Mouse (Mus musculus): ENCODE data around the gene Echdc3. TPM values are rescaled to one million over a fixed set of nuclear protein-coding genes. Genes with fewer than 3 reads are reported as not detected.

Gene Echdc3
- under 1 TPM; 0.34 to 0.49 TPM for polyA plus RNA-seq (2017; shearing (Covaris generic))

GRCm38 (mm10) chr2:6212724-6213511 lies at the start of gene Echdc3:
Gene Echdc3 (minus strand): TSS chr2:6213033.

Other genes with a start within 250 kb of the Echdc3 start
- gene Proser2, start 82.8 kb downstream of the Echdc3 start, polyA plus RNA-seq (2017; shearing (Covaris generic)): 1 to 10 TPM in 1 of 2 experiments, under 1 TPM in 1; 0.48 to 2.3 TPM
- gene Usp6nl, start 109.6 kb upstream of the Echdc3 start, polyA plus RNA-seq (2017; shearing (Covaris generic)): 10 to 100 TPM; 21.3 to 22.7 TPM

Measured in inflammation-experienced regulatory T-cells (primary cell).